Mouse (Mus musculus) liver, adult 2 months (tissue): ENCODE data around the gene Tnip2.

Experiments
- CTCF ChIP-seq: fragments of 200-500 bp; IDR thresholded peaks from 2 replicates; pipeline ENCODE4 v1.5.1; 2011; ENCODE audit warnings: low read depth, low read length, control low read depth
- POLR2A ChIP-seq: fragments of 200-500 bp; IDR thresholded peaks from 2 replicates; pipeline ENCODE4 v1.6.1; 2011; ENCODE audit warnings: low read length, control low read depth; ENCODE audit not compliant: insufficient read depth; ENCODE audit errors: extremely low read depth

- TF ChIP-seq POLR2A (no peak), CTCF (no peak)
Observed at GRCm38 (mm10) chr5:34538079-34538478, 24.3 kb upstream of the Tnip2 start.
